Mouse (Mus musculus) left cerebral cortex, adult 11 months (tissue): Measurements from ENCODE around the gene Prf1.
A peak's percentile ranks its signal among the peaks of the same experiment; 100 is the strongest.

Experiments
- DNase-seq: peaks from one replicate; pipeline ENCODE4 v3.0.0; 2022; ENCODE audit warnings: low spot score

The Prf1 gene

GRCm38 (mm10) chr10:61340247-61340646 is 42.6 kb downstream of the Prf1 start:
- DNase-seq = no peak

DNA sequence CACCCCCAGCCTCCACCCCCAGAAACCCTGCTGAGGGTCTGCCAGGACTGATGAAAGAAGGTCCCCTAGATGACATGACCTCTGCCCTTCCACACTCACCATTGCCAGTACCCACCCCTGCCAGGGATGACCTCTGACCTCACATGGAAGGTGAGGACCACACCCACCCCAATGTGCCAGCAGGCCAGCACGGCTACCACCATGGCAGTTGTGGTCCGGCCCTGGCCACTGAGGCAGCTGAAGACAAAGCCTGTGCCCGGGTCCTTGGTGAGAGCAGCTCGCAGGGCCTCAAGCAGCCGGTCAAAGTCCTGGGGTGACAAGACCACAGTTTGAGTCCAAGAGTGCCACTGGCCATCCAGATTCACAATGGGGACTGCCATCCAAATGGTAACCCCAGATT is 43.4 kb downstream of the Prf1 start:
- DNase-seq = no peak

DNA sequence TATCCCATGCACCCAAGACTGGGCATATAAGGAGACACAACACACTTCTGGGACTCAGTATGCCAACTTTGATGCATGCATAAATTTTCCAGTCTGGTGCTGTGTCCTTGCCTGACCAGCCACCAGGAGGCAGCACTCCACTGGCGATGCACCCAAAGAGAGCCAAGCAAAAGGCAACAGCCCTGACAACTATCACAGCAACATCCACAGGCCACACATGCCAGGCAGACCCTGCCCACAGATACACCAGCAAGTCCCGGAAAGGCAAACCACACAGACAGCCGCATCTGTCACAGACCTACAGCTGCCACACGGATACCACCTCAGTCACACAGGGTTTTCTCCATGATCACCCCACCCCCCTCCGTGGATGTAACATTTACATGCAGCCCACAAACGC is 43.9 kb downstream of the Prf1 start:
- DNase-seq = peak; percentile 36

DNA sequence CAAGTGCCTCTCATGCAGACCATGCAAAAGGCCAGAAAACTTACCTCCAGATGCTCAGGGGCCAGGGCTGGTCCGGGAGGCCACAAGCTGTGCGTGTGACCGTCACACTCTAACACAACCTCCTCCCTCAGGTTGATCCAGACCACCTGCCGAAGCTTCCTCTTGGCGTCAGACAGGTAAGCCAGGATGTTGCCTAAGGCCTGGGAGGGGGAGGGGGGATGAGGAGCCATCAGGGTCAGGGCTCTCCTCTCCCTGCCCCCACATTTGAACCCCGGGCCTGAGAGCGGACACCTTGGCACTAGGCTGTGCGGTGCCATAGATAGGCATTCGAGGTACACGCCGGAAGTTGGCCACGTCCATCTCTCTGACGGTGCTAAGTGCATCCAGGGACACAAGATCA is 45.1 kb downstream of the Prf1 start:
- no peak for DNase-seq

DNA sequence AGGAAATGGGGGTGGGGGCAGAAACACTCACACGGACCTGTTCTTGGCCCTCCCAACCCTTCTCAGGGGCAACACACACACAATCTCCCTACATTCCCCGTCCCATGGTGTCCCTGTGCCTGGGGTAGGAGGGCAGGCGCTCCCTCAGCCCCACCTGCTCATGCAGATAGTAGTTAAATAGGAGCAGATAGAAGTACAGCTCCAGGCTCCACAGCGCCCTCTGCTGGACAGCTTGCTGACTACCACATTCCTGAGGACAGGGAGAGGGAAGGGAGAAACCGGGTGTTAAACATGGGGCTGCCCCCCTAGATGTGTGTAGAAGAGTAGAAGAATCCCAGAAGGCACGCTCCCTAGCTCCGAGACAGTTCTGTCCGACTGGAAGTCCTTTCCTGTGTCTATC is 46.3 kb downstream of the Prf1 start:
- DNase-seq = peak; percentile 28

DNA sequence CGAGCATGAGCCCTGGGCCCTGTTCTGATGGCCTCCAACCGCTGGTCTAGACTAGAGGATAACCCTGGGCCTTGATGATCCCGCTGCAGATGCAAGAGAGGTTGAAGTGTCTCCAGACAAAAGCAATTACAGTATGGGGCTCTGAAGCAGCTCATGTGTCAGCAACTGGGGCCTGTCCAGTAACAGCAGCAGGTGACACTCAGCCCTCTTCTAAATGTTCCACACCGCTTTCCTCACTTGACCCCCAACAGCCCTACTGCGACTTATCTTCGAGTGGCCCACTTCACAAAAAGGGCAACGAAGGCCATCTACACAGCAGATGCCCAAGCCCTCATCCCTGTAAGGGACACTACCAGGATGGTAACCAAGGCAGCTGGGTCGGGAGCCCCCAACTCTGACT is 47.5 kb downstream of the Prf1 start:
- DNase-seq = no peak

DNA sequence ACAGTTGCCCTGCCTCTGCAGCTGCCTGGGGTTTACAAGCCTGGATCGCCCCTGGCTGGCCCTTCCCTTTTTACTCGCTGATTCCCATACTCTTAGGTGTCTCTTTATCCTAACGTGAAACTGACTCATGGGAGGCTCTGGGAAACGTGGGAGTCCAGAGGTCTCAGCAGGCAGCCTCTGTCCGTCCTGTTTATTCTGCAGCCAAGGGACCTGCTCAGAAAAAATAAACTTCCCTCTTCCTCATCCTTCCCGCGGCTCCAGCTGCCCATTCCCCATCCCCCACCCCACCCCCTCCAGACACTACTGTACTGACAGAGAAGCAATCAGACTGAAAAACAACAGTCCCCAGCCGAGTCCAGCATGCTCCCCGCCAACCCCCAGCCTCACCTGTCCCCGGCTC is 48.7 kb downstream of the Prf1 start:
- DNase-seq = no peak

- no peak for DNase-seq
These were observed 53.6 kb downstream of the Prf1 start for GRCm38 (mm10) chr10:61351216-61351615.
